Mouse (Mus musculus) testis, adult 2 months (tissue): ENCODE results near the gene Vwa7. TPM values are rescaled to one million over a fixed set of nuclear protein-coding genes. Genes with fewer than 3 reads are reported as not detected.
A peak's percentile ranks its signal among the peaks of the same experiment; 100 is the strongest.

Experiments used
- H3K27ac ChIP-seq: fragments of 200-500 bp; 2 replicates; pipeline ENCODE4 v1.5.1; 2012; ENCODE audit warnings: low read depth, low read length; ENCODE audit not compliant: control insufficient read depth, insufficient read depth
- H3K27me3 ChIP-seq: fragments of 200-500 bp; 2 replicates; pipeline ENCODE4 v1.6.1; 2012; ENCODE audit warnings: mild to moderate bottlenecking, low read length, moderate library complexity; ENCODE audit not compliant: control insufficient read depth, insufficient read depth
- H3K36me3 ChIP-seq: fragments of 200-500 bp; 2 replicates; pipeline ENCODE4 v1.6.1; 2012; ENCODE audit warnings: mild to moderate bottlenecking, low read length; ENCODE audit not compliant: control insufficient read depth, insufficient read depth
- H3K4me1 ChIP-seq: fragments of 200-500 bp; 2 replicates; pipeline ENCODE4 v1.6.1; 2012; ENCODE audit warnings: low read length; ENCODE audit not compliant: control insufficient read depth, insufficient read depth
- H3K4me3 ChIP-seq: fragments of 200-500 bp; 2 replicates; pipeline ENCODE4 v1.5.1; 2012; ENCODE audit warnings: low read depth, mild to moderate bottlenecking, low read length, moderate library complexity, mixed read lengths; ENCODE audit not compliant: control insufficient read depth
- CTCF ChIP-seq: fragments of 200-500 bp; IDR thresholded peaks from 2 replicates; pipeline ENCODE4 v1.5.1; 2012; ENCODE audit warnings: low read depth, mild to moderate bottlenecking, inconsistent platforms, low read length, moderate library complexity; ENCODE audit not compliant: control insufficient read depth, insufficient read depth, insufficient replicate concordance
- POLR2A ChIP-seq: fragments of 200-500 bp; IDR thresholded peaks from 2 replicates; pipeline ENCODE4 v1.6.1; 2012; ENCODE audit warnings: low read depth, mild to moderate bottlenecking, inconsistent platforms, low read length, moderate library complexity; ENCODE audit not compliant: control insufficient read depth
- polyA plus RNA-seq: library from polyadenylated mRNA; depleted of rRNA; stranded (reverse); fragments of >200 nt; gene quantifications from 2 replicates; pipeline ENCODE4 v1.2.3, GENCODE M21; 2012; rRNA removed

Vwa7 gene
- polyA plus RNA-seq, 1 experiment, result 0.65 TPM

DNA sequence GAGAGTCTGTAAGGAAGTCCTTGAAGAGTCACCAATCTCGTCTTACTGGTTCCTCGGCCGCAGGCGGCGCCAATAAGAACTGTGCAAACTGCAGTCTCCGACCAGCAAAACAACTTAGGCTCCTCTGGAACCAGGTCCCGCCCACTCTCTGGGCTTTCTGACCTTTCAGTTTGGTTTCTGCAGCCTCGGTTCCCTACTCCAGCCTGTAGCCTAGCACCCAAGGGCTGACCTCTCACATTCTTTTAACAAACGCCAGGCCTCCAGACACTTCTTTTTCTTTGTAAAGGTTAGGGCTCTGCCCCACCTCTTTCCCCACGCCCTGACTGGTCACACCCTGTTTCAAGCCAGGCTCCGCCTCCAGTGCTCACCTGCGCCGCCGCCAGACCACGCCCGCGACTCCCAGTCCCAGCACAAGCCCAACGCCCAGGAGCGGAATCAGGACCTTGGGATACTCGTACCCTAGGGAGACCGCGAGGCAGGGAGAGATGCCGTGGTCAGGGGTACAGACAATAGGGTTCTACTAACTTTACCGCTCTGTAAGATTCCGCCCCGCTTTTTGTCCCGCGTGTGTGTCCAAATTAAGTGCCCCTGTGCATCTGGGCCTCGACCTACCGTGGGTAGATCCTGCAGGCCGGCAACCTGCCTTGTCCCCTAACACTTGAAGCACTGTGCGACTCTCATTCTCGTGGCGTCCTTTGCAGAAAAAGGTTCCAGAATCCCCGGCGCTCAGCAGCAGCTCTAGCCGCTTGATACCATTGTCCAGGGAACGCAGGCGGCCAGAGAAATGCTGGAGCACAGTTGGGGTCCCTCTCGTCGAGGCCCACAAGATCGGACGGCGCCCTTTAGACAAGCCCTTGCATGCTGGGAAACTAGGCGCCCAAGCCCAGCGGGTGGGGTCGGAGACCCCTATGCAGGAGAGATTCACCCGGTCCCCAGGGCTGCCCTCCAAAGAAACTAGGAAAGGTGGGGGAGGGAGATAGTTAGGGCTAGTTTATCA is 48.9 kb downstream of the Vwa7 start, which contains the start of gene Ly6g6c:
Gene Ly6g6c (plus strand): TSS at position 438 of the 997 bp plus-strand sequence.
- Histone ChIP-seq H3K36me3 (no peaks in the 10 kb centered on the region), H3K4me3 (peak within 1 kb of the TSS; percentile 84), H3K4me1 (peaks cover 23% of the 10 kb centered on the region), H3K27ac (peak within 1 kb of the TSS; percentile 41; the same call in 1 of the 2 replicates), H3K27me3 (peaks cover 7% of the 10 kb centered on the region; the same call in 1 of the 2 replicates)
- no peak for TF ChIP-seq POLR2A
- TF ChIP-seq CTCF, result no peak

DNA sequence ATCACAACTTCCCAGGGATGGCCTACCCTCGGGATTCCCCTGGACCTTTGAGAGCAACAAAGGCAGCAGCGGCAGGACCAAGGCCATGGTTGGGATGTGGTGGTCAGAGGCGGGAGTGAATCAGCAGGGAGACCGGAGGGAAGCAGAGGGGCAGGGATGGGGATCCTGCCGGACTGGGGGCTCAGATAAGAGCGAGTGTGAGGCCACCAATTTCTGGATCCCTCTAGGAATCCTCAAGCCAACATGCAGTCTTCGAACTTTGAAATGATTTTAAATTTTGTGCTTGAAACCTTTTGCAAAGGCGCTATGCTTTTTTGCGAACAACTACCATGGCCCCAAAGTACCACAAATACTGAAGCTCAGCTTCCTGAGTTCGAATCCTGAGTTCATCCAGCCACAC is 49.7 kb downstream of the Vwa7 start, which contains the start of gene Mpig6b:
Gene Mpig6b (minus strand): TSS at position 101 of the 400 bp plus-strand sequence.
- TF ChIP-seq POLR2A, result no peak
- no peak for TF ChIP-seq CTCF
- H3K27me3 ChIP-seq, result peaks cover 7% of the 10 kb centered on the region; the same call in 1 of the 2 replicates
- peaks cover 16% of the 10 kb centered on the region for H3K4me1 ChIP-seq

DNA sequence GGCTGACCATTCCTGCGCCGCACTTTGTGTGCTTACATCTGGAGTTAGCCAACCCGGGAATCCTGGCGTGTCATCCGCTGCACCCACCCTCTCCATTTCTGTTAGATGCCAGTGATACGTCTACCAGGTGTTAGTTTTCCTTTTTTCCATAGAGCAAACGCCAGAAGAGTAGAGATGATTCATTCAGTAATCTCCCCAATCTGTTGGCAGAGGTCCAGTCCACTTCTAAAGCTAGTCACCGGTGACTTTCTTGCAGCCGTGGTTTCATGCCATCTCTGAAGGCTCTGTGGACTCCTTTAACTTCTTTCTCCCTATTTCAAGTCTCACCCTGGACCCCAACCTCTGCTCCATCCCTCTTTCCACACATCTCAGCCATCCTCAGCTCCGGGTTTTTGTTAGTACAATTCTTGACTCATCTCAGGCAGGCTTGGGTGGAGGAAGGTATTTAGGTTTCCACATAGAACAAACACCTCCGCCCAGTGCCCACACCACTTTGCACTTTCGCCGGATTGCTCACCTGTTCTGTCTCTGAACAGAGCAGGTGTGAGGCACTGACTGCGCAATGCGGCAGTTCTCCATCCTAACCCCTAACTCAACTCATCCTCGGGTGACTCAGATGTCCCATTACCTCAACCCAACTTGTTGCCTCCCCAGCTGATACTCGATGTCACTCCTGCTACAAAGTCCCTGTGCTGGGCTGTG is 52.0 kb downstream of the Vwa7 start:
- Histone ChIP-seq H3K27me3 (peaks cover 7% of the 10 kb centered on the region; the same call in 1 of the 2 replicates), H3K27ac (no peak overlapping the region), H3K4me3 (peak overlapping the region; percentile 71)

More for the DNA sequence above, 49.7 kb downstream of the Vwa7 start, which contains the start of gene Mpig6b:
- Histone ChIP-seq H3K4me3 (peak within 1 kb of the TSS; percentile 84), H3K36me3 (no peaks in the 10 kb centered on the region), H3K27ac (no peak within 1 kb of the TSS)

DNA sequence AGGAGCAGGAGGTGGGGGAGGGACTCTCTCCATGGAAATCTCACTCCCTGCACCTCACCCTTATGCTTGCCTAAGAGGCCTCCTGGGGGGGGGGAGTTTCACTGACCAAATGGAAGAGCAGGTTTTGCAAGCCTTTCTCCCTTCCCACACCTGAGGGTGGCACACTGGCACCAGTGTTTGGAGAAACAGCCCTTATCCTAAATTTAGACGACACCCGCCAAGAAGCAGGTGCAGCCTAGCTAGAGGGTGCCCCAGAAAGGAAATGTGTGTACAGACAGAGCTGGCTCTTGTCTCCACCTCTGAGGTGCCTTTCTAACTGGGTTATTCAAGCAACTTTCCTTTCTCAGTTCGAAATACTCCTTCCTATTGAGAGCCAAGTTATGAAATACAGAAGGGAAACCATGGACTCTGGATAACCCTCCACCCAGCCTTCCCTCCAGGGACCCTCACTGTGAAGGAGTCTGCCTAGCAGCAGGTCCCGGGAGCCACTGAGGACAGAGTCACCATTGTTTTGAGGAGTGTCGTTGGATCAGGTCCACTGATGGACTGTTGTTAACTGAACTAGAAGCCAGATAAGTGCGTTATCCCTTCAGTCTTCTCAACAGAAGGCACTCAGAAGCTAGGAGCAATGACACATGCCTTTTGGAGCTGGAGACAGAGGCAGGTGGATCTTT is 54.3 kb downstream of the Vwa7 start:
- H3K4me1 ChIP-seq, result peaks cover 2% of the 10 kb centered on the region
- TF ChIP-seq POLR2A (no peak), CTCF (no peak)
- H3K27ac ChIP-seq, result no peak overlapping the region
- no peaks in the 10 kb centered on the region for H3K36me3 ChIP-seq
- no peak overlapping the region for H3K4me3 ChIP-seq
- peaks cover 3% of the 10 kb centered on the region; the same call in 1 of the 2 replicates for H3K27me3 ChIP-seq

More for the DNA sequence above, 52.0 kb downstream of the Vwa7 start:
- Histone ChIP-seq H3K4me1 (peaks cover 13% of the 10 kb centered on the region), H3K36me3 (no peaks in the 10 kb centered on the region)
- TF ChIP-seq CTCF (no peak), POLR2A (no peak)

DNA sequence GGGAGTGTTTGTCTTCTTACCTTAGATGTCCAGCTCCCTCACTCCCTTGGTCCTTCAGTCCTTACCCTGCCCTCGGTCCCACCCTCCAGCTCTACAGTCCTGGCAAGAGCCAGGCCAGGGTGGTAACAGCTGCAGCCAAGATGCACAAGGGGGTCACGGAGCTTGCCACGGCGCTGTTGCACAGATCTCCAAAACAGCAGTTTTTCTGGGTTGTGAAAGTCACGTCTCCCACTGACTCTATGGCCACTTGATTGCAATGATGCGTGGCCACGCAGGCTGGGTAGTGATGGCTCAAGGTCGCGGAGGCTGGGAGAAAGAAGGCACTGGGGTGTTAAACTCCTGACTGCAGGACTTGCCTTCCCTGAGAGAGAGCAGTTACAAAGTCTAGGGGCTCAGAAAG is 55.1 kb downstream of the Vwa7 start:
- H3K27ac ChIP-seq, result no peak overlapping the region
- no peak for TF ChIP-seq CTCF
- no peak for TF ChIP-seq POLR2A
- H3K36me3 ChIP-seq, result no peaks in the 10 kb centered on the region
- no peaks in the 10 kb centered on the region for H3K27me3 ChIP-seq
- no peak overlapping the region for H3K4me3 ChIP-seq
- H3K4me1 ChIP-seq, result peaks cover 2% of the 10 kb centered on the region

DNA sequence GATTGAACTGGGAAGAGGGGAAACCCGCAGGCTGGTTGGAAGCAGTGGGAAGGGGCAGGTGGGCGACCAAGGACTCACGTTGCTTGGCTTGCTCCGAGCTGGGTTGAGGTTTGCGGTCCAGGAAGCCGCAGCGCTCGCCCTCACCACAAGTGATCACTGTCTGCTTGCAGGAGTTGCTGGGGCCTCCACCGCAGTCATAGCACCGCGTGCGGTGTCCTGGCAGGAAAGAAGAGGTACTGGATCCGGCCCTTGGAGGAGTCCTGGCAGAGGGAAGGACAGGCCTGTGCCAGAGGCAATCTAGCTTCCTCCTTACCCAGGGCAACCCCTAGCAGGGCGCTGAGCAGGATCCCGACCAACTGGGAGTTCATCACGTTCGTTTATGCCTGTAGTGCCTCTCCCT is 57.7 kb downstream of the Vwa7 start:
- Histone ChIP-seq H3K27ac (no peak overlapping the region), H3K36me3 (no peaks in the 10 kb centered on the region), H3K4me3 (no peak overlapping the region), H3K4me1 (peaks cover 2% of the 10 kb centered on the region), H3K27me3 (no peaks in the 10 kb centered on the region)
- TF ChIP-seq POLR2A, result no peak
- no peak for TF ChIP-seq CTCF

Other genes with a start within 250 kb of the Vwa7 start
- 1.1 and 1.4 TPM in 2 replicates for gene Cyp21a1, start 212.0 kb upstream of the Vwa7 start, polyA plus RNA-seq
- 41.3 and 46.3 TPM in 2 replicates for gene Stk19, start 179.6 kb upstream of the Vwa7 start, polyA plus RNA-seq
- gene Dxo, start 179.6 kb upstream of the Vwa7 start, polyA plus RNA-seq, result 51.3 and 61.0 TPM in 2 replicates
- 137 and 142 TPM in 2 replicates for gene Skiv2l, start 166.4 kb upstream of the Vwa7 start, polyA plus RNA-seq
- gene Nelfe, start 166.2 kb upstream of the Vwa7 start, polyA plus RNA-seq, result 173 and 180 TPM in 2 replicates
- gene Cfb, start 154.1 kb upstream of the Vwa7 start, polyA plus RNA-seq, result 1.1 and 1.2 TPM in 2 replicates
- 4.0 and 4.7 TPM in 2 replicates for gene Zbtb12, start 137.1 kb upstream of the Vwa7 start, polyA plus RNA-seq
- gene Gm20547, start 134.5 kb upstream of the Vwa7 start, polyA plus RNA-seq, result not detected in 2 replicates
- gene C2, start 118.3 kb upstream of the Vwa7 start, polyA plus RNA-seq, result 14.8 and 15.3 TPM in 2 replicates
- 344 and 384 TPM in 2 replicates for gene Ehmt2, start 118.1 kb upstream of the Vwa7 start, polyA plus RNA-seq
- 0.52 and 2.2 TPM in 2 replicates for gene Slc44a4, start 102.1 kb upstream of the Vwa7 start, polyA plus RNA-seq
- 4.1 and 7.9 TPM in 2 replicates for gene Neu1, start 85.3 kb upstream of the Vwa7 start, polyA plus RNA-seq
- gene Hspa1b, start 57.3 kb upstream of the Vwa7 start, polyA plus RNA-seq, result 2.6 and 5.2 TPM in 2 replicates
- gene Gm20481, start 46.7 kb upstream of the Vwa7 start, polyA plus RNA-seq, result not detected in 2 replicates
- 4.4 and 5.5 TPM in 2 replicates for gene Hspa1a, start 44.4 kb upstream of the Vwa7 start, polyA plus RNA-seq
- 718 and 731 TPM in 2 replicates for gene Hspa1l, start 43.9 kb upstream of the Vwa7 start, polyA plus RNA-seq
- gene Lsm2, start 34.7 kb upstream of the Vwa7 start, polyA plus RNA-seq, result 480 and 579 TPM in 2 replicates
- 261 and 309 TPM in 2 replicates for gene Vars, start 15.6 kb upstream of the Vwa7 start, polyA plus RNA-seq
- gene Sapcd1, start 11.4 kb downstream of the Vwa7 start, polyA plus RNA-seq, result 3.5 and 3.8 TPM in 2 replicates
- gene Msh5, start 30.2 kb downstream of the Vwa7 start, polyA plus RNA-seq, result 19.3 and 20.4 TPM in 2 replicates
- 24.1 and 24.8 TPM in 2 replicates for gene Clic1, start 33.4 kb downstream of the Vwa7 start, polyA plus RNA-seq
- gene Ddah2, start 42.5 kb downstream of the Vwa7 start, polyA plus RNA-seq, result 11.1 and 14.4 TPM in 2 replicates
- 117 and 146 TPM in 2 replicates for gene Ly6g6c, start 48.8 kb downstream of the Vwa7 start, polyA plus RNA-seq
- gene Mpig6b, start 49.6 kb downstream of the Vwa7 start, polyA plus RNA-seq, result 3.4 and 3.7 TPM in 2 replicates
- gene Ly6g6e, start 60.3 kb downstream of the Vwa7 start, polyA plus RNA-seq, result 0.78 and 0.95 TPM in 2 replicates
- gene Ly6g6d, start 61.5 kb downstream of the Vwa7 start, polyA plus RNA-seq, result 0.85 and 0.99 TPM in 2 replicates
- 1.1 and 1.2 TPM in 2 replicates for gene Ly6g6f, start 69.0 kb downstream of the Vwa7 start, polyA plus RNA-seq
- 121 and 141 TPM in 2 replicates for gene Abhd16a, start 72.7 kb downstream of the Vwa7 start, polyA plus RNA-seq
- 0.54 TPM in 1 of 2 replicates, not detected in the other for gene Ly6g5c, start 91.7 kb downstream of the Vwa7 start, polyA plus RNA-seq
- gene Ly6g5b, start 98.8 kb downstream of the Vwa7 start, polyA plus RNA-seq, result 2.9 and 3.1 TPM in 2 replicates
- gene Gpank1, start 104.9 kb downstream of the Vwa7 start, polyA plus RNA-seq, result 70.0 and 73.6 TPM in 2 replicates
- gene Csnk2b, start 105.5 kb downstream of the Vwa7 start, polyA plus RNA-seq, result 3,095 and 3,228 TPM in 2 replicates
- 0.91 and 2.5 TPM in 2 replicates for gene D17H6S53E, start 109.8 kb downstream of the Vwa7 start, polyA plus RNA-seq
- 0.41 and 0.48 TPM in 2 replicates for gene Apom, start 115.5 kb downstream of the Vwa7 start, polyA plus RNA-seq
- 709 and 791 TPM in 2 replicates for gene Bag6, start 118.6 kb downstream of the Vwa7 start, polyA plus RNA-seq
- gene Prrc2a, start 148.3 kb downstream of the Vwa7 start, polyA plus RNA-seq, result 515 and 563 TPM in 2 replicates
- 435 and 444 TPM in 2 replicates for gene Aif1, start 159.5 kb downstream of the Vwa7 start, polyA plus RNA-seq
- 0.65 and 1.3 TPM in 2 replicates for gene Lst1, start 171.9 kb downstream of the Vwa7 start, polyA plus RNA-seq
- gene Ltb, start 177.9 kb downstream of the Vwa7 start, polyA plus RNA-seq, result 0.86 and 0.87 TPM in 2 replicates
- 0.07 TPM in 1 of 2 replicates, not detected in the other for gene Tnf, start 185.4 kb downstream of the Vwa7 start, polyA plus RNA-seq
- 0.07 TPM in 1 of 2 replicates, not detected in the other for gene Lta, start 188.8 kb downstream of the Vwa7 start, polyA plus RNA-seq
- not detected in 2 replicates for gene Gm16181, start 204.3 kb downstream of the Vwa7 start, polyA plus RNA-seq
- gene Atp6v1g2, start 217.1 kb downstream of the Vwa7 start, polyA plus RNA-seq, result 10.4 and 11.7 TPM in 2 replicates
- 27.9 and 30.2 TPM in 2 replicates for gene Nfkbil1, start 219.2 kb downstream of the Vwa7 start, polyA plus RNA-seq
- 125 and 129 TPM in 2 replicates for gene Ddx39b, start 225.2 kb downstream of the Vwa7 start, polyA plus RNA-seq
- 29.6 and 31.4 TPM in 2 replicates for gene H2-D1, start 246.2 kb downstream of the Vwa7 start, polyA plus RNA-seq